Mouse (Mus musculus): Measurements from ENCODE around the gene Anxa6. TPM values are rescaled to one million over a fixed set of nuclear protein-coding genes. Genes with fewer than 3 reads are reported as not detected.

Gene Anxa6
- 14.3 TPM for polyA plus RNA-seq (2014; fragmentation: Illumina TruSeq; extraction: RNeasy Lipid Tissue Mini Kit (QIAGEN cat#74804); ENCODE audit: low read depth, low replicate concordance)

DNA sequence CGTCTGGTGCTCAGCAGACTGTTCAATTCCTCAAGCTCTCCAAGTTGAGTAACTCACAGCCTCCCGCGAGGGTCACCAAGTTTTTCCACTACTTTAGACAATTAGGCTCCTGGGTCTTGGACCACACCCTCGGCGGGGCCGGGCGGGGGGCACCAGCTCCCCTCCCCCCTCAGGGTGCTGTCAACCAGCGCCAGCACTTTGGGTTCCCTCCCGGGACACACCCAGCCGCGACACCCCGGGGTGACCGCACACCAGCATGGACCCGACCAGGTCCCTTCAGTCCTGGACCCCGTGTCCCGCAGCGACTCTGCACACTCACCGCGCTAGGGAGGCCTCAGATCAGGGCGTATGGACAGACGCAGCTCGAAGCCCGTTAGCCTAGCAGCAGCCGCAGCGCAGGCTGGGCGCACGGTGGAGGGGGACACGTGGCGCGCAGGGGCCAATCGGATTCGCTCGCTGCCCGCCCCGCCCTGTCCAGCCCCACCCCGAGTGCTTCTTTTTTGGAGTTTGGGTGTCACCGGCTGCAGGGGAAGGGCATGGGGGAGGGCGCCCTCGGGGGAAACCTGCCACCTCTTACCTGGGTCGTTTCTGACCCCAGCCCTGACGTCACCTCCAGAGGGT, at the start of gene Anxa6:
Anxa6 (minus strand) TSS at position 406 of the 621 bp plus-strand sequence.

DNA sequence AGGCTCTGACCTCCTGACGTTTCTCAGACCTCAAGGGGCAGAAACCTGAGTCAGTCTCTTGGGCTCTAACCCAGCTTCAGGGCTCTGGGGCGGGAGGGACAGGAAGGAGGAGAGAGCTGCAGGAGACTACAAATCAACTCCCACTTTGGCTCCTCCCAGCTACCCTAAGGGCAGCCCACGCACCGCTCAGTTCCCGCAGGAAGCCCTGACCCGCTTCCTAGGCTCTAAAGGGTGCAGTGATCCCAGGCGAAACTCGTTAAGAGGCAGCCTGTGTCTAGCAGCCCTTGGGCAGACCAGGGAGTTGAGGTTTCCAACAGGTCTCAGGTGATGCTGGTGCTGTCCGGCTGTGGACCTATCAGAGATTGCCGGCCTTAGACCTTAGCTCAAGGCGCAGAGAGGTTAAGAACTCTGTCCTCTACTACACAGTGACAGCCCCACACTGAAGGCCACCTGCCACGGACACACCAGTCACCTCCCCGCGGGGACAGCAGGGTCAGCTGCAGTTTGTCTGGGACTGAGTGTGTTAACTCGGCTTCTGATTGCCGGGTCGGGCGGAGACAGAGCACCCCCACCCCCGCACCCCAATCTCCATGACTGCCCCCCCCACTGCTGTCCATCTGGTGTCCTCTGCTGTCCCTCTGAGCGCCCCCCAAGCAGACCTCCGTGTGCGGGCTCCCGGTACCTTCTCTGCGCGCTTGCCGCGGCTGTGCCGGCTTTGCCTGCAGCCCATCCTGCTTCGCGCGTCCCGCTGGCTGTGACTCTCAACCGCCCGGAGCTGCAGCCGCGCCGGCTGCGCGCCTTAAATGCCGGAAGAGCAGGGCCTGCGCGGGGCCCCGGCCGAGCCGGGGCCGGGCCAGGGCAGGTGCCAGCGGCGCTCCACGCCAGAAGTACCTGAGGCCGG, 44.3 kb upstream of the Anxa6 start, which contains the start of gene Ccdc69:
Ccdc69 (minus strand) TSS at position 801 of the 901 bp plus-strand sequence.

DNA sequence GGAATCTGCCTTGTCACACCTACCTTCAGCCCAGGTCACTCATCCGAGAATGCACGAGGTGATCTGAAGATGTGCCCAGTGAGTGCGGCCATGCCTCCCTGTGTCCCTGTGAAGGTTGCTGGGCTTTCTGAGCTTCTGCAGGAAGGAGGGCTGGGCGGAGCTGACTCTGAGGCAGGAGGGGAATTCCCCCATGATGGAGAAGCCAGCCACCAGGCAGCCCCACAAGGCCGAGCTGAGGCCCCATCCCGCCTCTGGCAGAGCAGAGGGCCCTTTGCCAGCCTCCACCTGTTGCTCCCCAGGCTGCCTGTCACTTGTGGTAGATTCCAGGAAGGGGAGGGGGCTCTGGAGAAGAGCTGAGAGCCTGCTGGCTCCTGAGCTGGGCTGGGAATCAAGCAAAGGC, 70.4 kb downstream of the Anxa6 start, which contains the start of gene Tnip1:
Tnip1 (minus strand) TSS at position 108 of the 400 bp plus-strand sequence.

Other genes starting within 250 kb of the Anxa6 start
- 32.6 TPM for gene Cdc42se2, start 245.8 kb downstream of the Anxa6 start, polyA plus RNA-seq (2014; fragmentation: Illumina TruSeq; extraction: RNeasy Lipid Tissue Mini Kit (QIAGEN cat#74804); ENCODE audit: low read depth, low replicate concordance)
- gene Lyrm7, start 172.5 kb downstream of the Anxa6 start, polyA plus RNA-seq (2014; fragmentation: Illumina TruSeq; extraction: RNeasy Lipid Tissue Mini Kit (QIAGEN cat#74804); ENCODE audit: low read depth, low replicate concordance) = 14.8 TPM
- gene Hint1, start 167.1 kb downstream of the Anxa6 start, polyA plus RNA-seq (2014; fragmentation: Illumina TruSeq; extraction: RNeasy Lipid Tissue Mini Kit (QIAGEN cat#74804); ENCODE audit: low read depth, low replicate concordance) = 214 TPM
- 106 TPM for gene Gpx3, start 131.0 kb downstream of the Anxa6 start, polyA plus RNA-seq (2014; fragmentation: Illumina TruSeq; extraction: RNeasy Lipid Tissue Mini Kit (QIAGEN cat#74804); ENCODE audit: low read depth, low replicate concordance)
- 3.7 TPM for gene Tnip1, start 70.5 kb downstream of the Anxa6 start, polyA plus RNA-seq (2014; fragmentation: Illumina TruSeq; extraction: RNeasy Lipid Tissue Mini Kit (QIAGEN cat#74804); ENCODE audit: low read depth, low replicate concordance)
- gene Ccdc69, start 44.7 kb upstream of the Anxa6 start, polyA plus RNA-seq (2014; fragmentation: Illumina TruSeq; extraction: RNeasy Lipid Tissue Mini Kit (QIAGEN cat#74804); ENCODE audit: low read depth, low replicate concordance) = 4.0 TPM
- gene Gm2a, start 64.7 kb upstream of the Anxa6 start, polyA plus RNA-seq (2014; fragmentation: Illumina TruSeq; extraction: RNeasy Lipid Tissue Mini Kit (QIAGEN cat#74804); ENCODE audit: low read depth, low replicate concordance) = 166 TPM
- not detected for gene Slc36a3, start 118.3 kb upstream of the Anxa6 start, polyA plus RNA-seq (2014; fragmentation: Illumina TruSeq; extraction: RNeasy Lipid Tissue Mini Kit (QIAGEN cat#74804); ENCODE audit: low read depth, low replicate concordance)
- gene Slc36a2, start 151.6 kb upstream of the Anxa6 start, polyA plus RNA-seq (2014; fragmentation: Illumina TruSeq; extraction: RNeasy Lipid Tissue Mini Kit (QIAGEN cat#74804); ENCODE audit: low read depth, low replicate concordance) = 30.4 TPM
- 3.6 TPM for gene Slc36a1, start 170.9 kb upstream of the Anxa6 start, polyA plus RNA-seq (2014; fragmentation: Illumina TruSeq; extraction: RNeasy Lipid Tissue Mini Kit (QIAGEN cat#74804); ENCODE audit: low read depth, low replicate concordance)